Mouse (Mus musculus) embryonic facial prominence, embryonic 10.5 days (tissue): ENCODE measurements around the gene Itga9. TPM values are rescaled to one million over a fixed set of nuclear protein-coding genes. Genes with fewer than 3 reads are reported as not detected.

Experiments
- DNase-seq: peaks from one replicate; pipeline ENCODE4 v3.0.0-alpha.2; 2017; ENCODE audit warnings: low spot score
- H3K27ac ChIP-seq: fragments of 300-500 bp; sonication (generic); replicated peaks from 2 replicates; pipeline ENCODE4 v1.5.1; 2016; ENCODE audit warnings: mild to moderate bottlenecking
- H3K27me3 ChIP-seq: fragments of 300-500 bp; sonication (generic); replicated peaks from 2 replicates; pipeline ENCODE4 v1.6.1; 2016; ENCODE audit warnings: low read depth, mild to moderate bottlenecking; ENCODE audit not compliant: poor library complexity, severe bottlenecking
- H3K36me3 ChIP-seq: fragments of 300-500 bp; sonication (generic); replicated peaks from 2 replicates; pipeline ENCODE4 v1.6.1; 2016; ENCODE audit warnings: mild to moderate bottlenecking, moderate library complexity
- H3K4me1 ChIP-seq: fragments of 300-500 bp; sonication (generic); 2 replicates; pipeline ENCODE4 v1.6.1; 2016
- H3K4me3 ChIP-seq: fragments of 300-500 bp; sonication (generic); 2 replicates; pipeline ENCODE4 v1.5.1; 2016; ENCODE audit warnings: mild to moderate bottlenecking, moderate library complexity
- H3K9me3 ChIP-seq: fragments of 300-500 bp; sonication (generic); 2 replicates; pipeline ENCODE4 v1.6.1; 2016; ENCODE audit warnings: mild to moderate bottlenecking
- WGBS: fragments of 180-500 bp; shearing (Covaris S2); methylation state at CpG from one replicate; pipeline ENCODE4 v1.1.7; 2016; 5-methylcytosine and 5-hydroxymethylcytosine counted together
- polyA plus RNA-seq: library from polyadenylated mRNA; unstranded; fragments of >200 nt; fragmentation: Nextera tagmentation; extraction: Ambion mirVana; gene quantifications from 2 replicates; pipeline ENCODE4 v1.2.1, GENCODE M21; 2016

Gene Itga9
- polyA plus RNA-seq, 1 experiment from 2014 or later: 13.4 TPM

DNA sequence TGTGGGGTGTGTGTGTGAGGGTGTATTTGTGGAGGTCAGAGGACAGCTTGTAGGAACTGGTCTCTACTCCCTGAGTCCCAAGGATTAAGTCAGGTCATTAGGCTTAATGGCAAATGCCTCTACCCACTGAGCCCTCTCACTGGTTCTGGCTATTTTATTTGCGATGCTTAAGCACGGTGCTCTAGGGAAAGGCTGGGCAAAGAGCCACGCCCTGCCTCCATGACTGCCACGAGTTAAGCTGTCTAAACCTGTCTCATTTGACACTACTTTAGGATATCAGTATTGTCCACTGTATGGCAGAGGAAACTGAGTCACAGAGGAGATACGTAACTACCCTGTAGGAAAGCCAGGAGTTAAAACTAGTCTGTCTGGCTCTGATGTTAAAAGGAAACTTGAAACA, 337.5 kb downstream of the Itga9 start:
- Histone ChIP-seq H3K9me3 (no peaks in the 10 kb centered on the region), H3K4me3 (no peak overlapping the region), H3K4me1 (peaks cover 27% of the 10 kb centered on the region), H3K36me3 (0 out of 2 replicates have a peak, but pooled peaks cover 4% of the 10 kb centered on the region), H3K27ac (no peak overlapping the region), H3K27me3 (no peaks in the 10 kb centered on the region)
- WGBS: 75% methylated on average over 5 of the region's 5 CpGs
- no peak for DNase-seq

DNA sequence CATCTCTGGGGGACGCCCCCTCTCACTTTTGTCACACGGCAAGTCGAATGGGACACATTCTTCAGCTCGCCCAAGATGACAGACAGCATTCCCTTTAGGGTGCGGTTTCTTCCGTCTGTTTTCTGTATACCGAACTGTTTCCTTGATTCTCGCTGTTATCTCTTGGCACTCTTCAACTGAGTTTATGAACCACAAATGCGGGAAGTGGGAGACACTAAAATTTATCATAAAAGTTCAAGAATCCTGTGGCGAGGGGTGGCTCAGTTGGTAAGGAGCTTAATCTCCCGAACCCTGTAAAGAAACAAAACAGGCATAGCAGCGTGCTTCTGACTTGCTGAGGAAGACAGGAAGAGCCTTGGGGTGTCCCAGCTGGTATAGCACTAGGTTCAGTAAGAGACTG, 337.9 kb downstream of the Itga9 start:
- no peaks in the 10 kb centered on the region for H3K27me3 ChIP-seq
- no peaks in the 10 kb centered on the region for H3K9me3 ChIP-seq
- no peak overlapping the region for H3K4me3 ChIP-seq
- peaks cover 27% of the 10 kb centered on the region for H3K4me1 ChIP-seq
- no peak overlapping the region for H3K27ac ChIP-seq
- no peak for DNase-seq
- 0 out of 2 replicates have a peak, but pooled peaks cover 4% of the 10 kb centered on the region for H3K36me3 ChIP-seq
- 73% methylated on average over 12 of the region's 12 CpGs for WGBS

DNA sequence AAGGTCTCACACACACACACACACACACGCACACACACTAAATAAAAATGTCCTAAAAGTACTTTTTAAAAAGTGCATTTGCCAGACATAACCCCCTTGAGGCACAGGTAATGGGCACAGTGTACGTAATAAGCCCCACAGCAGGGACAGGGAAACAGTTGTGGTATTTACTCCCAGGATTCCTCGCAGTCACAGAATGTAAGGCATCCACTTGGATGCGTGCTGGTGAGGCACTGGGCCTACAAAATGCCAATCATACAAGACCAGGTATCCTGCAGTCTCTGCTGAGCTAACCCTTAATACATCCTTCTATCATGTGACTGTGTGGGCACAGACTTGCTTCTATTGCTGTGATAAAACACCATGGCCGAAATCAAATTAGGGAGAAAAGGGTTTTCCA, 342.0 kb downstream of the Itga9 start:
- no peak for DNase-seq
- Histone ChIP-seq H3K36me3 (peaks cover 14% of the 10 kb centered on the region), H3K4me1 (peaks cover 42% of the 10 kb centered on the region), H3K27me3 (no peaks in the 10 kb centered on the region), H3K4me3 (no peak overlapping the region), H3K9me3 (no peaks in the 10 kb centered on the region), H3K27ac (no peak overlapping the region)
- 81% methylated on average over 5 of the region's 5 CpGs for WGBS

DNA sequence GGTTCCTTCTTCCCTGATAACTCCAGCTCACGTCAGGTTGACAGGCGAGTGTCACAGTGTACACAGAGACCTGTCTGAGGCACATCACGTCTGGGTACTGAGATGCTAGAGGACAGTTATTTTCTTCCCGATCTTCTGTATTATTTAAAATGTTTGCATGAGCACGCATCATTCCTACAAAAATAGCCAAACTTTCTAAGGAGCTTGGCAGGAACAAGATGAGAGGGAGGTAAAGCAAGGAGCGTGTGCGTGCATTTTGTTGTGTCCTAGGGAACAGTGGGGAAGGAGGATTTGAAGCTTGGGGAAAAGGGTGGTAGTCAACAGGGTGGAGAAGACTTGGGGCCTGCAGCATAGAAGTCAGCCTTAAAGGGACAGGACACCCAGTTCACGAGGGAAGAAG, 342.6 kb downstream of the Itga9 start:
- 87% methylated on average over 8 of the region's 8 CpGs for WGBS
- Histone ChIP-seq H3K27ac (no peak overlapping the region), H3K36me3 (peaks cover 15% of the 10 kb centered on the region), H3K4me3 (no peak overlapping the region), H3K27me3 (no peaks in the 10 kb centered on the region), H3K4me1 (peaks cover 36% of the 10 kb centered on the region), H3K9me3 (no peaks in the 10 kb centered on the region)
- DNase-seq: no peak

DNA sequence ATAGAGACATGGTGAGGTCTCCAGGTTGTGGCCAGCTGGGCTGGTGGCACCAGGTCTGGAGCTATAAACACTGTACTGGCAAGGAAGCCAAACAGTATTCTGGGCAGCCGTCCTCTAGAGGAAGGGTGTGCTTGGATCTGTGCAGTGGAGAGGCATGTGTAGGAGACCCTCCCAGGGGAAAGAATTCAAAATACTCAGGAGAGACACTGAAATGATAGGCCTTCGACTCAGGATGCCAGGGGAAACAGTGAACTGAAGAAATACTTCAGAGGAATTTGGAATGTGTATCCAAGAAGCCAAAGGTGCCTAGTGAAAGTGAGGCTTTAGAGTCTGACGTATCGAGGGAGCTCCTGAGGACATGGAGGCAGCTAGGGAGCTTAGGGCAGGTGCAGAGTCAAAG, 343.2 kb downstream of the Itga9 start:
- H3K4me3 ChIP-seq: no peak overlapping the region
- DNase-seq: no peak
- H3K27me3 ChIP-seq: no peaks in the 10 kb centered on the region
- H3K4me1 ChIP-seq: peaks cover 34% of the 10 kb centered on the region
- H3K9me3 ChIP-seq: no peaks in the 10 kb centered on the region
- WGBS: 58% methylated on average over 4 of the region's 4 CpGs
- peaks cover 19% of the 10 kb centered on the region for H3K36me3 ChIP-seq
- no peak overlapping the region; the same call in 1 of the 2 replicates for H3K27ac ChIP-seq

DNA sequence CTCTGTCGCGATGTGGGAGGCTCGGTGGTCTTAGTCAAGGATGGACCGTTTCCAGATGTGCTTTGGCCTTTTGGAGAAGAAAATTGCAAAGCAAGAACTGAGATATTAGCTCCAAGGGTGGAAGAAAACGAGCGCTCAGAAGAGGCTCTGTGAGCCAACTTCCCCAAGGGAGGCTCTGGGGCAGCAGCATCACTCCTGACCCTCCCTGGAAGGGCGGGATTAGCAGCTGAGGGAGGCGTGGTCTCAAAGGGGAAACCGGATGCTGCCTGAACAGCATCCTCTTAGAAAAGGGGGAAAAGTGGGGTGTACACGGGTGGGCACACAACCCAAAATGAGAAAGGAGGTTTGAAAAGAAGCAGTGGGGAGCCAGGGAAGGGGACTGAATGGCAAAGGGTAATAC, 343.6 kb downstream of the Itga9 start:
- no peak for DNase-seq
- Histone ChIP-seq H3K36me3 (peaks cover 23% of the 10 kb centered on the region), H3K27me3 (no peaks in the 10 kb centered on the region), H3K4me3 (no peak overlapping the region), H3K9me3 (0 out of 2 replicates have a peak, but pooled peaks cover 3% of the 10 kb centered on the region), H3K27ac (peak overlapping the region; percentile 51; the same call in 1 of the 2 replicates), H3K4me1 (peaks cover 34% of the 10 kb centered on the region)
- 57% methylated on average over 10 of the region's 10 CpGs for WGBS

Other genes starting within 250 kb of the Itga9 start
- gene Eomes, start 128.5 kb upstream of the Itga9 start, polyA plus RNA-seq: 0.24 and 0.36 TPM in 2 replicates
- 41.6 and 43.1 TPM in 2 replicates for gene Golga4, start 100.4 kb upstream of the Itga9 start, polyA plus RNA-seq